Mouse (Mus musculus): Measurements from ENCODE around the gene Rere. TPM values are rescaled to one million over a fixed set of nuclear protein-coding genes. Genes with fewer than 3 reads are reported as not detected.
A peak's percentile ranks its signal among the peaks of the same experiment; 100 is the strongest.

Rere gene
- polyA plus RNA-seq, 1 experiment from 2014 or later = 31.4 TPM

- 6% methylated on average over 6 of the region's 6 CpGs for WGBS
- Histone ChIP-seq H3K4me1 (replicated peaks) (peaks cover 42% of the 10 kb centered on the region), H3K9ac (replicated peaks) (0 out of 2 replicates have a peak overlapping the region, but pooled peaks have one; percentile 18), H3K9me3 (no peaks in the 10 kb centered on the region), H3K27ac (peak overlapping the region; percentile 77), H3K4me3 (replicated peaks) (peak overlapping the region; percentile 72), H3K27me3 (no peaks in the 10 kb centered on the region), H3K4me2 (peak overlapping the region; percentile 84), H3K36me3 (peaks cover 56% of the 10 kb centered on the region)
- ATAC-seq (ENCODE audit: insufficient number of reproducible peaks, insufficient read depth, low FRiP score, low TSS enrichment, low read depth) = no peak
Observed at GRCm38 (mm10) chr4:150239951-150240368, 41.5 kb upstream of the Rere start.

DNA sequence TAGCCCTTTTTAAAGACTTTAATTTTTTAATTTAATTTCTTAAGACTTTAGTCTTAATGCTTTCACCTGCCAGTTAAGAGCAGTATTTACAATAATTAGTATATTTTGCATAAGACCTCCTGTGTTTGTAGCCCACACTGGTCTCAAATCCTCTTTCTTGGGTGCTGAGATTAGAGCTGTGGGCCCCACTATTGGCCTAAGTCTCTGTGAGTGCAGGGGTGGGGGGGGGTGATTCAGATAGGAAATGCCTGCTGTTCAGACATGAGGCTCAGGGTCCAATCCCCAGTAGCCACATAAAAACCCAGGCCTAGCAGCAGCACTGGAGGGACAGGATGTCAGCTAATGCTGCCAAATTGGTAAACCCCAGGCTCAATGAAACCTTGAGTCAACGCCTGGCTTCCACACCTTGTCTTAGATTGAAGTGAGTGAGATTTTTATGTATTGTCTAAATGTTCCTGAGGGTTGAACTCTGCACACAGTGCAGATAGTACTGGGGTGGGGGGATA lies 41.0 kb upstream of the Rere start:
- Histone ChIP-seq H3K4me1 (replicated peaks) (peaks cover 38% of the 10 kb centered on the region), H3K9ac (replicated peaks) (no peak overlapping the region), H3K4me2 (peak overlapping the region; percentile 36), H3K36me3 (peaks cover 61% of the 10 kb centered on the region), H3K9me3 (no peaks in the 10 kb centered on the region), H3K4me3 (replicated peaks) (peak overlapping the region; percentile 15; the same call in 1 of the 2 replicates), H3K27me3 (no peaks in the 10 kb centered on the region), H3K27ac (no peak overlapping the region)
- no peak for ATAC-seq (ENCODE audit: insufficient number of reproducible peaks, insufficient read depth, low FRiP score, low TSS enrichment, low read depth)
- WGBS = 52% methylated on average over 1 of the region's 1 CpGs

- no peak overlapping the region for H3K27ac ChIP-seq
- 71% methylated on average over 4 of the region's 4 CpGs for WGBS
- no peaks in the 10 kb centered on the region for H3K27me3 ChIP-seq
- no peak for ATAC-seq (ENCODE audit: insufficient number of reproducible peaks, insufficient read depth, low FRiP score, low TSS enrichment, low read depth)
- H3K9me3 ChIP-seq = no peaks in the 10 kb centered on the region
- peak overlapping the region; percentile 26; the same call in 1 of the 2 replicates for H3K4me2 ChIP-seq
- peak overlapping the region; percentile 24; the same call in 1 of the 2 replicates for H3K9ac ChIP-seq (replicated peaks)
- peaks cover 38% of the 10 kb centered on the region for H3K4me1 ChIP-seq (replicated peaks)
- peaks cover 73% of the 10 kb centered on the region for H3K36me3 ChIP-seq
- 0 out of 2 replicates have a peak overlapping the region, but pooled peaks have one; percentile 3 for H3K4me3 ChIP-seq (replicated peaks)
Observed at GRCm38 (mm10) chr4:150241708-150242107, 39.7 kb upstream of the Rere start.

DNA sequence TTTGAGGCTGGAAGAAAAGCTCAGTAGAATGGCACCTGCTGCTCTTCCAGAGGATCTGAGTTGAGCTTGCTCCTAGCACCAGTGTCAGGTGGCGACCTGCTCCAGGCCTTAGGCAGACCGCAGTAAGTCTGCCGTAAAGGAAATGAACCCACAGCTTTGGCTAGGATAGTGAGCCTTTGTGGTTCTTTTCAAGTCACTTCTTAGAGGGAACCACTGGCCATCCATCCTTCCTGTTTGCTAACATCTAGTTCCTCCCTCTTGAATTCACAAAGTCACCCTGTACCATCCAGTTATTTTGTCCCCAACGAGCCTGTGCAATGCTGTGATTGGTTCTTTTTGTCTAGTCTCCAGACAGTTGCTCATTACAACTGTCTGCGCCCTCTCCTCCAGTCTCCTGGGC lies 38.7 kb upstream of the Rere start:
- Histone ChIP-seq H3K4me2 (no peak overlapping the region), H3K4me3 (replicated peaks) (no peak overlapping the region), H3K36me3 (peaks cover 84% of the 10 kb centered on the region), H3K9ac (replicated peaks) (no peak overlapping the region), H3K27ac (no peak overlapping the region), H3K9me3 (no peaks in the 10 kb centered on the region), H3K4me1 (replicated peaks) (peaks cover 38% of the 10 kb centered on the region), H3K27me3 (no peaks in the 10 kb centered on the region)
- WGBS = 84% methylated on average over 5 of the region's 5 CpGs
- ATAC-seq (ENCODE audit: insufficient number of reproducible peaks, insufficient read depth, low FRiP score, low TSS enrichment, low read depth) = no peak

DNA sequence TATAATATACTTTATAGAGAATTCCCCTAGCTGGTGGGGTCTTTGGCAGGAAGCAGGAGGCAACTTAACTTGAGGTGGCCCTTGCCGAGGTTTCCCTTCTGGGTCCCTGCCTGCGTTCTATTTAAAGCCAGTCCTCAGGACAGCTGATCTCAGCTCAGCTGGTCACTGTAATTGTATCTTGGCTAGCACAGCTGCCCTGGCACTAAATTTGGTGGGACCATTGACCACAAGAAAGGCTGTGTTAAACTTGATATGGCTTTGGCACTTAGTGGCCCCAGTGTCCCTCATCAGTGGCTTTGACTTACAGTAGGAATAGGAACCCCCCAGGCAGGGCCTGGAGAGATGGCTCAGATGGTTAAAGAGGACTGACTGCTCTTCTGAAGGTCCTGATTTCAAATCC lies 35.6 kb upstream of the Rere start:
- 60% methylated on average over 2 of the region's 2 CpGs for WGBS
- Histone ChIP-seq H3K27ac (no peak overlapping the region), H3K4me3 (replicated peaks) (no peak overlapping the region), H3K4me2 (no peak overlapping the region), H3K36me3 (peaks cover 96% of the 10 kb centered on the region), H3K4me1 (replicated peaks) (peaks cover 16% of the 10 kb centered on the region), H3K9me3 (no peaks in the 10 kb centered on the region), H3K9ac (replicated peaks) (no peak overlapping the region), H3K27me3 (no peaks in the 10 kb centered on the region)
- no peak for ATAC-seq (ENCODE audit: insufficient number of reproducible peaks, insufficient read depth, low FRiP score, low TSS enrichment, low read depth)

GRCm38 (mm10) chr4:150248009-150248408 lies 33.4 kb upstream of the Rere start:
- Histone ChIP-seq H3K4me2 (no peak overlapping the region), H3K9ac (replicated peaks) (no peak overlapping the region), H3K4me1 (replicated peaks) (no peaks in the 10 kb centered on the region), H3K36me3 (peaks cover 89% of the 10 kb centered on the region), H3K9me3 (no peaks in the 10 kb centered on the region), H3K27me3 (no peaks in the 10 kb centered on the region), H3K4me3 (replicated peaks) (no peak overlapping the region), H3K27ac (no peak overlapping the region)
- no peak for ATAC-seq (ENCODE audit: insufficient number of reproducible peaks, insufficient read depth, low FRiP score, low TSS enrichment, low read depth)
- 73% methylated on average over 5 of the region's 5 CpGs for WGBS

DNA sequence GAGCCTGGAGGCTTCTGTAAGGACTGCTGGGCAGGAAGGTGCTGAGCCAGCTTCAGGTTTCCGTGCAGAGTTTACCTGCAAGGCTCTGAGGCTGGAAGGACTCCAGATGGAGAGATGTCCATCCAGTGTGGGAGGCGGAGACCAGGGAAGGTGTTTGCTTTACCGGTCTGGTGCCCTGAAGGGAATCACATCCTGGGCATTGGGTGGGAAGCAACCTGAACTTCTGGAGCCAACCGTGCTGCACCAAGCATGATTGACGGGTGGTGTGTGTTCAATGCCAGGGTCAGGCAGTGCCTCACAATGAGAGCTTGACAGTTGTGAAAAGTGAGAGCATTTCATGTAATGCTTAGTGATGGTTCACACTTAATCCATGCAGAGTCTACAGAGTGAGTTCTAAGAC lies 32.5 kb upstream of the Rere start:
- peaks cover 81% of the 10 kb centered on the region for H3K36me3 ChIP-seq
- no peak overlapping the region for H3K27ac ChIP-seq
- H3K4me1 ChIP-seq (replicated peaks) = no peaks in the 10 kb centered on the region
- ATAC-seq (ENCODE audit: insufficient number of reproducible peaks, insufficient read depth, low FRiP score, low TSS enrichment, low read depth) = no peak
- H3K4me3 ChIP-seq (replicated peaks) = no peak overlapping the region
- no peaks in the 10 kb centered on the region for H3K9me3 ChIP-seq
- WGBS = 88% methylated on average over 5 of the region's 5 CpGs
- H3K4me2 ChIP-seq = no peak overlapping the region
- no peaks in the 10 kb centered on the region for H3K27me3 ChIP-seq
- no peak overlapping the region for H3K9ac ChIP-seq (replicated peaks)

- no peak overlapping the region for H3K9ac ChIP-seq (replicated peaks)
- ATAC-seq (ENCODE audit: insufficient number of reproducible peaks, insufficient read depth, low FRiP score, low TSS enrichment, low read depth) = no peak
Observed at GRCm38 (mm10) chr4:150249731-150250270, 31.6 kb upstream of the Rere start.

GRCm38 (mm10) chr4:150250549-150251422 lies 30.7 kb upstream of the Rere start:
- no peaks in the 10 kb centered on the region for H3K27me3 ChIP-seq
- WGBS = 65% methylated on average over 18 of the region's 18 CpGs
- ATAC-seq (ENCODE audit: insufficient number of reproducible peaks, insufficient read depth, low FRiP score, low TSS enrichment, low read depth) = no peak
- peaks cover 64% of the 10 kb centered on the region for H3K36me3 ChIP-seq
- peak overlapping the region; percentile 72 for H3K27ac ChIP-seq
- no peak overlapping the region for H3K4me2 ChIP-seq
- H3K9me3 ChIP-seq = no peaks in the 10 kb centered on the region
- no peak overlapping the region for H3K9ac ChIP-seq (replicated peaks)
- no peak overlapping the region for H3K4me3 ChIP-seq (replicated peaks)
- H3K4me1 ChIP-seq (replicated peaks) = no peaks in the 10 kb centered on the region

More at GRCm38 (mm10) chr4:150249731-150250270, 31.6 kb upstream of the Rere start:
- no peaks in the 10 kb centered on the region for H3K9me3 ChIP-seq
- H3K27ac ChIP-seq = no peak overlapping the region
- H3K4me1 ChIP-seq (replicated peaks) = no peaks in the 10 kb centered on the region
- peaks cover 72% of the 10 kb centered on the region for H3K36me3 ChIP-seq
- H3K4me3 ChIP-seq (replicated peaks) = no peak overlapping the region
- no peak overlapping the region for H3K4me2 ChIP-seq
- 87% methylated on average over 5 of the region's 5 CpGs for WGBS
- H3K27me3 ChIP-seq = no peaks in the 10 kb centered on the region

GRCm38 (mm10) chr4:150254416-150254815 lies 27.0 kb upstream of the Rere start:
- peaks cover 33% of the 10 kb centered on the region for H3K36me3 ChIP-seq
- no peak overlapping the region for H3K4me3 ChIP-seq (replicated peaks)
- H3K4me2 ChIP-seq = no peak overlapping the region
- no peak overlapping the region for H3K9ac ChIP-seq (replicated peaks)
- H3K27ac ChIP-seq = peak overlapping the region; percentile 9; the same call in 1 of the 2 replicates
- peaks cover 17% of the 10 kb centered on the region for H3K4me1 ChIP-seq (replicated peaks)
- no peak for ATAC-seq (ENCODE audit: insufficient number of reproducible peaks, insufficient read depth, low FRiP score, low TSS enrichment, low read depth)
- H3K9me3 ChIP-seq = no peaks in the 10 kb centered on the region
- 68% methylated on average over 4 of the region's 4 CpGs for WGBS
- no peaks in the 10 kb centered on the region for H3K27me3 ChIP-seq

DNA sequence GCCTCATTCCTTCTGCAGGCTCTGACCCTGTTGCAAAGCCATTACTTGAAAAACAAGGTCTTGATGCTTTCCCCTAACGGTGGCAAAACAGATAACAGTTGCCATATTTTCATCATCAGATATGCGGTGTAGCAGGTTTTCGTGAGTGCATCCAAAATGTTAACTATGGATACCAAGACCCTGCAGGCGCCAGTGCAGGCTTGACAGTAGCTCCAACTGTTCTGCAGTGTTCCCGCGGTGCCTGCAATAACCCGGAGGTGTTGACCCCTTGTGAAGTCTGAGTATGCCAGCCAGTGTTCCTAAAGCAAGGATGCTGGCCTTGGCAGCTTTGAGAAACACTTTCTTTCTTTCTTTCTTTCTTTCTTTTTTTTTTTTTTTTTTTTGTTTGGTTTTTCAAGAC lies 26.3 kb upstream of the Rere start:
- 87% methylated on average over 7 of the region's 7 CpGs for WGBS
- Histone ChIP-seq H3K4me2 (no peak overlapping the region), H3K9me3 (no peaks in the 10 kb centered on the region), H3K9ac (replicated peaks) (no peak overlapping the region), H3K36me3 (peaks cover 25% of the 10 kb centered on the region), H3K27me3 (no peaks in the 10 kb centered on the region), H3K4me3 (replicated peaks) (no peak overlapping the region), H3K4me1 (replicated peaks) (peaks cover 17% of the 10 kb centered on the region), H3K27ac (no peak overlapping the region)
- ATAC-seq (ENCODE audit: insufficient number of reproducible peaks, insufficient read depth, low FRiP score, low TSS enrichment, low read depth) = no peak

Data from limb, embryonic 12.5 days (tissue).